In genomic region chr12:111537341-111537740, GRCm38 (mm10) we compare ENCODE assay signal across 8 mouse cellular contexts. TPM values are rescaled to one million over a fixed set of nuclear protein-coding genes. Genes with fewer than 3 reads are reported as not detected.
A peak's percentile ranks its signal among the peaks of the same experiment; 100 is the strongest.
DNase-seq lines count a peak whose midpoint lies in the region; ATAC-seq lines count a peak whose summit lies in the region.

No protein-coding gene starts in this region.

- peak overlapping the region; percentile 53 for H3K4me2 ChIP-seq in neural tube, embryonic 11.5 days (ENCODE audit: low read depth)
- H3K4me2 ChIP-seq in hindbrain, embryonic 15.5 days = peak overlapping the region; percentile 78

- H3K27me3 ChIP-seq in neural tube, embryonic 11.5 days (ENCODE audit: control insufficient read depth, insufficient read depth, low read length) = no peaks in the 10 kb centered on the region
- no peaks in the 10 kb centered on the region for H3K27me3 ChIP-seq in hindbrain, embryonic 15.5 days

- no peaks in the 10 kb centered on the region for H3K9me3 ChIP-seq in neural tube, embryonic 11.5 days (ENCODE audit: control insufficient read depth, low read length)
- H3K9me3 ChIP-seq in hindbrain, embryonic 15.5 days = no peaks in the 10 kb centered on the region

- peak overlapping the region; percentile 67 for H3K27ac ChIP-seq in neural tube, embryonic 11.5 days (ENCODE audit: low read depth, low read length)
- H3K27ac ChIP-seq in hindbrain, embryonic 15.5 days (replicated peaks) = peak overlapping the region; percentile 97

- H3K36me3 ChIP-seq in neural tube, embryonic 11.5 days (ENCODE audit: control insufficient read depth, insufficient read depth, low read length) = peaks cover 9% of the 10 kb centered on the region
- peaks cover 30% of the 10 kb centered on the region for H3K36me3 ChIP-seq in hindbrain, embryonic 15.5 days

- peak; percentile 44 for DNase-seq in adrenal gland, postnatal 25 days
- no peak for DNase-seq in adrenal gland, adult 8-10 months
- no peak for DNase-seq in neural tube, embryonic 11.5 days (ENCODE audit: low spot score)
- DNase-seq in neural tube, embryonic 10.5 days (ENCODE audit: extremely low spot score, low spot score) = no peak
- DNase-seq in lung, postnatal 36 days = peak; percentile 38
- no peak for DNase-seq in ovary, postnatal 36 days (ENCODE audit: low spot score)
- DNase-seq in right cerebral cortex, adult 18-20 months = no peak

- peak overlapping the region; percentile 95 for H3K4me3 ChIP-seq in neural tube, embryonic 11.5 days (ENCODE audit: low read depth, low read length)
- peak overlapping the region; percentile 98 for H3K4me3 ChIP-seq in hindbrain, embryonic 15.5 days

- under 1% methylated on average over 22 of the region's 22 CpGs for WGBS in neural tube, embryonic 11.5 days
- under 1% methylated on average over 22 of the region's 22 CpGs for WGBS in hindbrain, embryonic 15.5 days

- peak; percentile 49 for ATAC-seq in neural tube, embryonic 11.5 days (ENCODE audit: insufficient read depth, low FRiP score, low TSS enrichment)
- peak; percentile 28 for ATAC-seq in hindbrain, embryonic 15.5 days (ENCODE audit: low FRiP score, low read depth)

- H3K4me1 ChIP-seq in neural tube, embryonic 11.5 days (ENCODE audit: control insufficient read depth, insufficient read depth, low read length) = peaks cover 15% of the 10 kb centered on the region; the same call in 1 of the 2 replicates
- peaks cover 32% of the 10 kb centered on the region for H3K4me1 ChIP-seq in hindbrain, embryonic 15.5 days (replicated peaks)

- peak overlapping the region; percentile 91 for H3K9ac ChIP-seq in neural tube, embryonic 11.5 days (ENCODE audit: low read length)
- peak overlapping the region; percentile 99 for H3K9ac ChIP-seq in hindbrain, embryonic 15.5 days

RNA-seq across cellular contexts. Expression of gene Eif5, which starts 0.5 kb away (rescaled TPM):
- total RNA-seq in adrenal gland, postnatal 25 days (2021) = 338 and 346 TPM in 2 replicates
- 100 to 1,000 TPM; 301 to 395 (median 347) TPM for total RNA-seq in adrenal gland, adult 8-10 months (2022)
- 645 and 670 TPM in 2 replicates for polyA plus RNA-seq in neural tube, embryonic 11.5 days (2014; fragmentation: Nextera tagmentation; extraction: Ambion mirVana)
- polyA plus RNA-seq in hindbrain, embryonic 15.5 days (2015; fragmentation: Nextera tagmentation; extraction: Ambion mirVana) = 490 and 510 TPM in 2 replicates

RNA-seq across cellular contexts. Expression of gene Mark3, which starts 37.0 kb away (rescaled TPM):
- 101 and 109 TPM in 2 replicates for total RNA-seq in adrenal gland, postnatal 25 days (2021)
- total RNA-seq in adrenal gland, adult 8-10 months (2022) = 100 to 1,000 TPM in 1 of 4 experiments, 10 to 100 TPM in 3; 78.4 to 115 (median 93.2) TPM
- polyA plus RNA-seq in neural tube, embryonic 11.5 days (2014; fragmentation: Nextera tagmentation; extraction: Ambion mirVana) = 70.5 and 73.1 TPM in 2 replicates
- polyA plus RNA-seq in hindbrain, embryonic 15.5 days (2015; fragmentation: Nextera tagmentation; extraction: Ambion mirVana) = 52.2 and 52.3 TPM in 2 replicates

RNA-seq across cellular contexts. Expression of gene Gm266, which starts 51.7 kb away (rescaled TPM):
- not detected in 2 replicates for total RNA-seq in adrenal gland, postnatal 25 days (2021)
- total RNA-seq in adrenal gland, adult 8-10 months (2022) = not detected
- polyA plus RNA-seq in neural tube, embryonic 11.5 days (2014; fragmentation: Nextera tagmentation; extraction: Ambion mirVana) = 5.2 and 5.3 TPM in 2 replicates
- 3.1 and 3.4 TPM in 2 replicates for polyA plus RNA-seq in hindbrain, embryonic 15.5 days (2015; fragmentation: Nextera tagmentation; extraction: Ambion mirVana)

Comparison
In these comparisons a context has a peak if more than half of its experiments do, and no peak if none do; other contexts are left out.
1. DNase-seq: peak in adrenal gland, postnatal 25 days (single experiment) and lung, postnatal 36 days (single experiment); none in adrenal gland, adult 8-10 months (single experiment), neural tube, embryonic 11.5 days (single experiment), neural tube, embryonic 10.5 days (single experiment), ovary, postnatal 36 days (single experiment) and right cerebral cortex, adult 18-20 months (single experiment).